Mouse (Mus musculus) ovary, postnatal 14 days (tissue): ENCODE results near the gene Traf3ip2.

Experiments
- DNase-seq: peaks from one replicate; pipeline ENCODE4 v3.0.0; 2022; ENCODE audit warnings: low spot score

Traf3ip2 gene

DNA sequence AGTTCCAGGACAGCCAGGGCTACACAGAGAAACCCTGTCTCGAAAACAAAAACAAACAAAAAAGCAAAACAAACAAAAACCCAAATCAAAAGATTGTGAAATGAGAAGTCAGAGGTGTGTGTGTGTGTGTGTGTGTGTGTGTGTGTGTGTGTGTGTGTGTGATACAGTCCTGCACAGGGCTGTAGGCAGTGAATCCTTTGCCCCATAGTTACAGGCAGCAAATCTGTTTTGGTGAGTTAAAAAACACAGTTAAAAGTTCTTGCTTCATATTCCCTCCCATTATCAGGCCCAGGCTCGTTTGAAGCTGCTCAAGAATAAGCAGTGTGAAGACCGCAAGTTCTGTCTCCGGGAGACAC, at the start of gene Traf3ip2:
Gene Traf3ip2 (plus strand): TSS at position 302 of the 356 bp plus-strand sequence.
- DNase-seq, result no peak

- DNase-seq, result no peak
These were observed 49.0 kb upstream of the Traf3ip2 start for GRCm38 (mm10) chr10:39563552-39564223.

DNA sequence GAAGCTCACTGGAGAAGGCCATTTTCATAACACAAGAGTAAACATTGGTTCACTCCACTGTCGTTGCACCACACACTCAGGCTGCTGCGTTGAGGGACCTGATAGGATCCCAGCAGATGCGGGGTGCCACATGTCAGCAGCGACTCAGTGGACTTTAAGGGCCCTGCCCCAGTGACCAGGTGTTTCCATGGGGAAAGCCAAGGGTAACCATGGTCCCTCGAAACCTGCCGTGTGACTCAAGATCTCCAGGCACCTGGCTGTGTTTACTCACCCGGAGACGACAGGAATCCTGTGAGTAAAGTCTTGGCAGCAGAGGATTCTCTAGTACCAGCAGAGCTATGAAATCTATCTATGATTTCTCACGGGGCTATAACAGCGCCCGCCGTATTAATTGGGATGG, 45.8 kb upstream of the Traf3ip2 start:
- DNase-seq, result no peak

- DNase-seq, result no peak
These were observed 43.7 kb upstream of the Traf3ip2 start for GRCm38 (mm10) chr10:39568991-39569390.

DNA sequence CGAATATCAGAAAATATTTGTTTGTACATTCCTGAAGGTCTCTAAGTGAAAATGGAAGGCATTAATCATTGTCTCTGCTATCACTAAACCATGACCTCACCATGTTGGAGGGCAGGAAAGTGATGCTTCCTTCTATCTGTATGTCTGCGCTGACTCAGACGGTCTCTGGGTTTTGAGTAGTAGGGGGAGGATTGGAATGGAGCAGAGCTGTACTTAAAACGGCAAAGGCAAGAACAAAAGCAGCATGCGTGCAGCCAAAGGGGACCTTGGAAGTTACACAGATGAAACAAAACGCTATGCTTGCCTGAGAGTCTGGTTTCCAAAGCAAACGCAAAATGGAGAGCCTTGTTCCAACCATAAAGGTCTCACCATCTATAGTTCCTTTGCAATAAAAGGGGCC, 41.7 kb upstream of the Traf3ip2 start:
- DNase-seq, result no peak

GRCm38 (mm10) chr10:39572050-39572671, 40.6 kb upstream of the Traf3ip2 start:
- DNase-seq, result no peak

DNA sequence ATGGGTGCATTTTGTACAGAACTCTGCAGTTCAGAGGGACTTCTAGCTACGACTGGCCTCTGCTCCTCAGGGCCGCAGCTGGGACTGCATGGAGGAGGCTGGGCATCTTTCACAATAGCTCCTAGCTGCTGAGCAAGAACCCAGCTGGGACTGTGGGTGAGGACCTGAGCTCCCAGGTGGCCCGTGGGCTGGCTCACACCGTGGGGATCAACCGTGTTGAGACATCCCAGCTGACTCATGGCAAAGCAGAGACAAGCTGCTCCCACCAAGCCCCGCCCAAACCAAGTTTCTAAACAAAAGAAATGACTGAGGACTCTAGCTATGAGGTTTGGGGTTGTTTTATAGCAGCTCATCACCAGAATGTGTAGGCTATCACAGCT, 40.1 kb upstream of the Traf3ip2 start:
- no peak for DNase-seq

GRCm38 (mm10) chr10:39576466-39576865, 36.3 kb upstream of the Traf3ip2 start:
- DNase-seq, result no peak

DNA sequence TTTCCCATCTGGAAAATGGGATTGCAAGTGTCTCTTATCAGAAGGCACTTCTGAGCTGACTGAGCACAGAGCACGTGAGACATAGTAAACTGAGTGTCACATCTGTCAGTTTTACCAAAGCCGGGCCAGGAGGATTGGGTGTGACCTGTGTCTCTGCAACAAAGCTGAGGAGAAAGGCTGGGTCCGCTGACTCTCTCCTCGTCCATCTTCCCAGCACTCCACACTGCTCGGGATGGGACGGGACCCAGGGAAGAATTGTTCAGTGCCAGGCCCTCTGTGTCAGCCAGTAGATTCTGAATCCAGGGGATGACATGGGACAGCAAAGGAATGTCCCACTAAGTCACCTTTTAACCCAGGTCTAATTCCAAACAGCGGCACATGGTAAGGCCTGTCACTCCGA, 32.3 kb upstream of the Traf3ip2 start:
- DNase-seq, result no peak

GRCm38 (mm10) chr10:39582385-39582784, 30.3 kb upstream of the Traf3ip2 start:
- no peak for DNase-seq

DNA sequence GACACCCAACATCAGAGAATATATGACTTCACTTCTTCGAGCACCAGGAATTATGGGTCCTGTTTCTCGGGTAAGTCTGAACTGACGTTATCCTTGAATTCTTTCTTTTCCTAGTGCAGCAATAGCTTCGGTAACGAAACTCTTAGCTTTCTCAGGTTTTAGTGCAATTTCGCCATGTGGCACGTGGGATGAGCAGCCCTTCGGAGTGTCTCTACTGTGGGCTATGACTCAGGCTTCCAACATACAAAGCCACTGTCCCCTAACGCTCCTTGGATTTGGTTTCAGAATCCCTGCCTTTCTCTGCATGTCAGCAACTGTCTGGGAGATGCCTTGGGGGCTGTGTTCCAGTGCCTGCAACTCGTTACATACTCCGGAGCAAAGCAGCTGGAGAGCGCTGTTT, 29.0 kb upstream of the Traf3ip2 start:
- DNase-seq, result no peak

GRCm38 (mm10) chr10:39587290-39587925, 25.3 kb upstream of the Traf3ip2 start:
- DNase-seq, result no peak

DNA sequence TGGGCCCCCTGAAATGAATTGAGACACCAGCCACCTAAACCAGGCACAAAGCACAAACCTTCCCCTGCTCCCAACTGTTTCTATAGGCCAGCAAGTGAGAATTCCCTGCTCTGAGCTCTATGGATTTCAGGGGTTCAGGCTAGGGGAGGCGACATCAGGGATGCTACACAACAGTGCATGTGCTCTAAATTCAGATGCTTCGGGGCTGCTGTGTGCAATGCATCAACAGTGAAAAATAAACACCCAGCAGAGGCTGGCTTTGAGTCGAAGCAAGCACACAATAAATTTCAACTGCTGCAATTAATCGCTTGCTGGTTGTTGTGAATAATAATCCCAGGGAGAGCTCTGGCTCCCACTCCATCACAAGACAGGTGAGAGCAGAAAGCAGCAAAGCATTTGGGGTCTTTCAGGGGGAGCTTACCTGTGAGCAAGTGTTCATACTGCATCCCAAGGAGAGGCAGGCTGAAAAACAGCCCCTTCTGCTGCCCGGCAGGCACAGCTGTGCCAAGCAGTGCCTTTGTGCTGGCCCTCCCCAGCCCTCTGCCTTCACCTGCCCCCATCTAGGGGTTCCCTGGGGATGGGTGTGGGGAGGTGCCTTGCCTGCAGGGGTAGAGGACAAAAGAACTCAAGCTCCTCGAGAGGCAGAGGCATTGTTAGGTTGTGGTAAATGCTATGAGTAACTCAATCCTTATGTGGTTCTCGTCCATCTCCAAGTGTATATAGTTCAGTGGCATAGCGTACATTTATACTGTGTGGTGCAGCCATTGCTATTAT, 24.6 kb upstream of the Traf3ip2 start:
- no peak for DNase-seq

- DNase-seq, result no peak
These were observed 22.8 kb upstream of the Traf3ip2 start for GRCm38 (mm10) chr10:39589765-39590546.

DNA sequence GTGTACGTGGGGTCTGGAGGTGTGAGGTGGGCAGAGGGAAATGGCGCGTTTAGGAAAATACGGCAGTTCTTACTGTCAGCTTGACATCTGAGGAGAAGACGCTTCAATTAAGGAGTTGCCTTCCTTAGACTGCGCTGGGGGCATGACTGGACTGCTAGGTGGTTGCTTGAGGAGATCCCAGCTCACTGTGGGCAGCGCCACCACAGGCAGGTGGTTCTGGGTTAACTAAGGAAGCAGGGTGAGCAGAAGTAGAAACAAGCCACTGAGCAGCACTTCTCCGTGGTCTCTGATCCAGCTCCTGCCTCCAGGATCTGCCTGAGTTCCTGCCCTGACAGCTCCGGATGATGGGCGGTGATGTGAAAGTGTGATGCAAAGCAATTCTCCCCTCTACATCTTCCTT, 22.1 kb upstream of the Traf3ip2 start:
- no peak for DNase-seq

- DNase-seq, result no peak
These were observed 20.2 kb upstream of the Traf3ip2 start for GRCm38 (mm10) chr10:39592501-39592900.

DNA sequence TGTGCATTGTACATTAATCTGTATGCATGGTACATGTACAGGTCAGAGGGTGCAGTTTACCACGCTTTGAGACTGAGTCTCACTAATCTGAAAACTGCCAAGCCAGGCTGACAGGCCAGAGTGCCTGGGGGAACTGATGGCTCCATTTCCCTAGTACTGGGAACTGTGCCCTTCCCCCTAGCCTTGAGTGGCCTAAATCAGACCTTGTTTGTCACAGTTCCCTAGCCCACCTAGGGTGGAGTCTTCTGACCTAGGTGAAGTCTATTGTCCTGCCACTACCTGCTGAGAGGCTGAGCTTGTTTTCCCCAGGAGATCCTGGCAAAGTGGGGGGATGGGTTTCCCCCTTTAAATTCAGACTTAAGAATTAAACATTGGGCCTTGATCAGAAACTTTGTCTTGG, 18.0 kb upstream of the Traf3ip2 start:
- DNase-seq, result no peak

GRCm38 (mm10) chr10:39595862-39596261, 16.9 kb upstream of the Traf3ip2 start:
- DNase-seq, result no peak

DNA sequence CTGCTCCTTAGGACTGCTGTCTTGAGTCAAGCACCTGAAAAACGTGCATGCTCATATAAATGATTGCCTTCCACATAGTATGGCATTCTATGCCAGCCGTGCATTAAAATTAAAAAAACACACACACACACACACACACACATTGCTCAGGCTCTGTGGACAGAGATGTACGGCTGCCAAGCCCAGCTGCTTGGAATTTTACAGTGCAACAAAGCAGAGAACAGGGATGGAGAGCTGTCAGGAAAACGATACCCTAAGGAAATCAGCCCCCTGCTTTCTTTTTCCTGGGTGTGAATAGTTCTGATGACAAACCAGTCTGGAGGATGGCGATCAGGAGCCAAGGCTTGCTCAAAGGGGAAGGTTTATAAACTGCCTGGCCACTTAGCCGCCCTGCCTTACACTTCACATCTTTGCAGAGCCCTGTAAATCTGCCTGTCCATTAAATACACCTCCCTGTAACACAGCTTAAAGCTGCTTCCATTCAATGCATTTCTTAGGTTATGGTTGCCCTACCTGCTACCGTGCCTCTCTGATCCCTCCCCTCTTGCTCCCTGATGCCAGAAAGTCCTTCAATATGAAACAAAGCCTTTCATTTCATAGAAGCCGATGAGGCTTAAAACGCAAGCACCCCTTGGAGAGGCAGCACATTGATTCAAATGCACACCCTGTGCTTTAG, 15.5 kb upstream of the Traf3ip2 start:
- DNase-seq, result no peak

- no peak for DNase-seq
These were observed 14.9 kb upstream of the Traf3ip2 start for GRCm38 (mm10) chr10:39597792-39598183.

- DNase-seq, result no peak
These were observed 13.1 kb upstream of the Traf3ip2 start for GRCm38 (mm10) chr10:39599601-39600000.

DNA sequence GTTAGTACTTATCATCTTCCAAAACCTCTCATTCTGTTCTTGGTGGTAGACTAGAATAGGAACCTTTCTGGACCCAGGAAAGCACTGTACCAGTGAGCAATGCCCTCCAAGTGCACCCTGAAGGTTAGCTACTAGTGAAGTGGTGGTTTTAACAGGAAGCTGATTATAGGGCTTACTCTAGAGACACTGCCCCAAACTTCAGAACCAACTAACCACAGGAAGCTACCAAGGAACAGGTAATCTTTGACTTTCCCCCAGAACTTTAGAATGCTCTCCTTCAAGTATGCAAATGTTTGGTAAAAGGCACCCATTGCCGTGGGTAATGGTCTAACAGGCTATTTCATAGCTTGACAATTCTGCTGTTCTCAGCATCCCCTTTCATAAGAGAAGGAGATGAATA, 12.6 kb upstream of the Traf3ip2 start:
- no peak for DNase-seq
